Comparison of ENCODE assay signal across 18 mouse cellular contexts in genomic region chr17:73893207-73893606, GRCm38 (mm10). TPM values are rescaled to one million over a fixed set of nuclear protein-coding genes. Genes with fewer than 3 reads are reported as not detected.
A peak's percentile ranks its signal among the peaks of the same experiment; 100 is the strongest.
DNase-seq lines count a peak whose midpoint lies in the region; ATAC-seq lines count a peak whose summit lies in the region.
"Had no signal": no experiment of that assay in that cellular context is flagged by ENCODE, and none has a peak within 500 bp of the region (broad histone marks: within the 10 kb centered on the region; RNA-seq: fewer than 3 reads in every experiment).

No protein-coding gene starts in this region.

- H3K27me3 ChIP-seq in limb, embryonic 13.5 days: no peaks in the 10 kb centered on the region
- no peaks in the 10 kb centered on the region for H3K27me3 ChIP-seq in limb, embryonic 10.5 days (ENCODE audit: low read depth, poor library complexity, severe bottlenecking)
- no peaks in the 10 kb centered on the region for H3K27me3 ChIP-seq in neural tube, embryonic 15.5 days (replicated peaks)
- no peaks in the 10 kb centered on the region for H3K27me3 ChIP-seq in hindbrain, embryonic 14.5 days (ENCODE audit: control insufficient read depth, insufficient read depth, low read length)
- no peaks in the 10 kb centered on the region for H3K27me3 ChIP-seq in heart, embryonic 12.5 days (replicated peaks)
- H3K27me3 ChIP-seq: hindbrain, embryonic 12.5 days; liver, embryonic 13.5 days had no signal

- H3K9me3 ChIP-seq in limb, embryonic 13.5 days: 0 out of 2 replicates have a peak, but pooled peaks cover 8% of the 10 kb centered on the region
- no peaks in the 10 kb centered on the region for H3K9me3 ChIP-seq in limb, embryonic 10.5 days (replicated peaks)
- H3K9me3 ChIP-seq in neural tube, embryonic 15.5 days (replicated peaks): no peaks in the 10 kb centered on the region
- no peaks in the 10 kb centered on the region for H3K9me3 ChIP-seq in hindbrain, embryonic 14.5 days (ENCODE audit: control insufficient read depth, low read length)
- H3K9me3 ChIP-seq in heart, embryonic 12.5 days (replicated peaks): no peaks in the 10 kb centered on the region
- H3K9me3 ChIP-seq: hindbrain, embryonic 12.5 days had no signal

- no peak for ATAC-seq in limb, embryonic 13.5 days (ENCODE audit: low FRiP score, low read depth)
- ATAC-seq in neural tube, embryonic 15.5 days (ENCODE audit: low FRiP score): no peak
- ATAC-seq in hindbrain, embryonic 14.5 days (ENCODE audit: low FRiP score): no peak
- no peak for ATAC-seq in heart, embryonic 12.5 days (ENCODE audit: insufficient number of reproducible peaks, low FRiP score)

- no peak overlapping the region for H3K4me2 ChIP-seq in limb, embryonic 13.5 days (replicated peaks)
- no peak overlapping the region for H3K4me2 ChIP-seq in neural tube, embryonic 15.5 days
- no peak overlapping the region for H3K4me2 ChIP-seq in hindbrain, embryonic 14.5 days (replicated peaks)
- no peak overlapping the region for H3K4me2 ChIP-seq in heart, embryonic 12.5 days
- H3K4me2 ChIP-seq: hindbrain, embryonic 12.5 days; liver, embryonic 13.5 days had no signal

- no peaks in the 10 kb centered on the region for H3K4me1 ChIP-seq in limb, embryonic 13.5 days
- H3K4me1 ChIP-seq in limb, embryonic 10.5 days: no peaks in the 10 kb centered on the region
- H3K4me1 ChIP-seq in neural tube, embryonic 15.5 days: no peaks in the 10 kb centered on the region
- H3K4me1 ChIP-seq in hindbrain, embryonic 14.5 days (replicated peaks; ENCODE audit: control insufficient read depth, insufficient read depth, low read length): no peaks in the 10 kb centered on the region
- peaks cover 4% of the 10 kb centered on the region; the same call in 1 of the 2 replicates for H3K4me1 ChIP-seq in heart, embryonic 12.5 days (replicated peaks)
- H3K4me1 ChIP-seq: hindbrain, embryonic 12.5 days; liver, embryonic 13.5 days had no signal

- no peak overlapping the region for H3K9ac ChIP-seq in limb, embryonic 13.5 days
- H3K9ac ChIP-seq in neural tube, embryonic 15.5 days (replicated peaks): no peak overlapping the region
- H3K9ac ChIP-seq in hindbrain, embryonic 14.5 days: no peak overlapping the region
- H3K9ac ChIP-seq in heart, embryonic 12.5 days: no peak overlapping the region
- H3K9ac ChIP-seq: hindbrain, embryonic 12.5 days; liver, embryonic 13.5 days had no signal

- H3K36me3 ChIP-seq in limb, embryonic 13.5 days: no peaks in the 10 kb centered on the region
- no peaks in the 10 kb centered on the region for H3K36me3 ChIP-seq in limb, embryonic 10.5 days
- H3K36me3 ChIP-seq in neural tube, embryonic 15.5 days: no peaks in the 10 kb centered on the region
- H3K36me3 ChIP-seq in hindbrain, embryonic 14.5 days (replicated peaks; ENCODE audit: control insufficient read depth, insufficient read depth): no peaks in the 10 kb centered on the region
- no peaks in the 10 kb centered on the region for H3K36me3 ChIP-seq in heart, embryonic 12.5 days
- H3K36me3 ChIP-seq: hindbrain, embryonic 12.5 days; liver, embryonic 13.5 days had no signal

- WGBS in limb, embryonic 13.5 days: 68% methylated on average over 10 of the region's 10 CpGs
- 89% methylated on average over 10 of the region's 10 CpGs for WGBS in limb, embryonic 10.5 days
- 91% methylated on average over 10 of the region's 10 CpGs for WGBS in neural tube, embryonic 15.5 days
- WGBS in hindbrain, embryonic 14.5 days: 91% methylated on average over 10 of the region's 10 CpGs
- 81% methylated on average over 10 of the region's 10 CpGs for WGBS in heart, embryonic 12.5 days

- no peak for DNase-seq in limb, embryonic 10.5 days (ENCODE audit: low spot score)
- DNase-seq in NIH3T3 (ENCODE audit: low read depth): peak; percentile 78
- DNase-seq in gonadal fat pad, adult 2 months (ENCODE audit: low read depth): peak; percentile 84
- peak; percentile 70 for DNase-seq in naive thymus-derived CD4-positive, alpha-beta T cell, adult 2 months (ENCODE audit: low read depth)
- DNase-seq in hindbrain, embryonic 14.5 days (ENCODE audit: low spot score): no peak
- DNase-seq: B cell, adult 2 months; cerebellum, adult 8-10 months; embryo, embryonic 11 days; kidney, adult 8-10 months; kidney, postnatal 4 days; liver, embryonic 13.5 days; lung, postnatal 4 days; spleen, adult 18-20 months had no signal

- H3K4me3 ChIP-seq in limb, embryonic 13.5 days: no peak overlapping the region
- no peak overlapping the region for H3K4me3 ChIP-seq in limb, embryonic 10.5 days
- no peak overlapping the region for H3K4me3 ChIP-seq in neural tube, embryonic 15.5 days (replicated peaks)
- H3K4me3 ChIP-seq in hindbrain, embryonic 14.5 days (replicated peaks; ENCODE audit: low read length): no peak overlapping the region
- no peak overlapping the region for H3K4me3 ChIP-seq in heart, embryonic 12.5 days
- H3K4me3 ChIP-seq: hindbrain, embryonic 12.5 days; left cerebral cortex, adult 2 months; liver, embryonic 13.5 days had no signal

- H3K27ac ChIP-seq in limb, embryonic 13.5 days: peak overlapping the region; percentile 10; the same call in 1 of the 2 replicates
- no peak overlapping the region for H3K27ac ChIP-seq in limb, embryonic 10.5 days
- H3K27ac ChIP-seq in neural tube, embryonic 15.5 days (replicated peaks): no peak overlapping the region
- H3K27ac ChIP-seq in hindbrain, embryonic 14.5 days: no peak overlapping the region
- no peak overlapping the region for H3K27ac ChIP-seq in heart, embryonic 12.5 days (ENCODE audit: poor library complexity, severe bottlenecking)
- H3K27ac ChIP-seq: hindbrain, embryonic 12.5 days; left cerebral cortex, adult 2 months; liver, embryonic 13.5 days had no signal

RNA-seq across cellular contexts. Expression of gene Xdh, which starts 56.8 kb away (rescaled TPM):
- 0.62 and 1.4 TPM in 2 replicates for polyA plus RNA-seq in limb, embryonic 13.5 days (2015; fragmentation: Nextera tagmentation; extraction: Ambion mirVana)
- 0.21 and 0.36 TPM in 2 replicates for polyA plus RNA-seq in limb, embryonic 10.5 days (2016; fragmentation: Nextera tagmentation; extraction: Ambion mirVana)
- polyA plus RNA-seq in gonadal fat pad, adult 2 months (2012; rRNA removed): 67.5 and 70.9 TPM in 2 replicates
- 0.47 and 1.5 TPM in 2 replicates for polyA plus RNA-seq in neural tube, embryonic 15.5 days (2015; fragmentation: Nextera tagmentation; extraction: Ambion mirVana)
- polyA plus RNA-seq in hindbrain, embryonic 14.5 days (2014; fragmentation: Nextera tagmentation; extraction: Ambion mirVana): 0.16 and 0.24 TPM in 2 replicates
- polyA plus RNA-seq in heart, embryonic 12.5 days (2016; fragmentation: Nextera tagmentation; extraction: Ambion mirVana): 0.17 and 0.23 TPM in 2 replicates

Comparison
In these comparisons a context has a peak if more than half of its experiments do, and no peak if none do; other contexts are left out.
1. DNase-seq: peak in NIH3T3 (single experiment), gonadal fat pad, adult 2 months (single experiment) and naive thymus-derived CD4-positive, alpha-beta T cell, adult 2 months (single experiment); none in limb, embryonic 10.5 days (single experiment) and hindbrain, embryonic 14.5 days (single experiment).
2. RNA of gene Xdh, which starts 56.8 kb away (polyA plus RNA-seq): 67.5 to 70.9 TPM in gonadal fat pad, adult 2 months; 0.62 to 1.4 TPM in limb, embryonic 13.5 days, 0.47 to 1.5 TPM in neural tube, embryonic 15.5 days, 0.21 to 0.36 TPM in limb, embryonic 10.5 days, 0.16 to 0.24 TPM in hindbrain, embryonic 14.5 days and 0.17 to 0.23 TPM in heart, embryonic 12.5 days; every median in the first group is over 10 times any median in the second.